Mouse (Mus musculus): ENCODE data around the gene Nom1. TPM values are rescaled to one million over a fixed set of nuclear protein-coding genes. Genes with fewer than 3 reads are reported as not detected.
"Not testable (repeated sequence)": the region's sequence is repeated elsewhere in the genome, so short reads cannot be mapped to it uniquely, and the experiment has no call there.

Nom1 gene
- polyA plus RNA-seq, 1 experiment from 2014 or later: 26.5 TPM

- ATAC-seq (ENCODE audit: insufficient read depth, low FRiP score): peak; percentile 68; the same call in 1 of the 2 replicates
- Histone ChIP-seq H3K4me1 (ENCODE audit: control insufficient read depth, insufficient read depth, low read length) (peaks cover 18% of the 10 kb centered on the region), H3K27me3 (ENCODE audit: control insufficient read depth, insufficient read depth, low read length) (peaks cover 3% of the 10 kb centered on the region; the same call in 1 of the 2 replicates), H3K4me2 (ENCODE audit: low read depth, low read length) (peak overlapping the region; percentile 85), H3K9me3 (replicated peaks; ENCODE audit: control insufficient read depth, low read length) (no peaks in the 10 kb centered on the region), H3K36me3 (ENCODE audit: control insufficient read depth, insufficient read depth, low read length) (0 out of 2 replicates have a peak, but pooled peaks cover 5% of the 10 kb centered on the region), H3K27ac (ENCODE audit: low read length) (peak overlapping the region; percentile 68), H3K4me3 (replicated peaks; ENCODE audit: low read length) (peak overlapping the region; percentile 68), H3K9ac (ENCODE audit: low read length) (peak overlapping the region; percentile 76)
- WGBS: under 1% methylated on average over 48 of the region's 48 CpGs
These were observed 451 bp downstream of the Nom1 start for GRCm38 (mm10) chr5:29434872-29435358.

DNA sequence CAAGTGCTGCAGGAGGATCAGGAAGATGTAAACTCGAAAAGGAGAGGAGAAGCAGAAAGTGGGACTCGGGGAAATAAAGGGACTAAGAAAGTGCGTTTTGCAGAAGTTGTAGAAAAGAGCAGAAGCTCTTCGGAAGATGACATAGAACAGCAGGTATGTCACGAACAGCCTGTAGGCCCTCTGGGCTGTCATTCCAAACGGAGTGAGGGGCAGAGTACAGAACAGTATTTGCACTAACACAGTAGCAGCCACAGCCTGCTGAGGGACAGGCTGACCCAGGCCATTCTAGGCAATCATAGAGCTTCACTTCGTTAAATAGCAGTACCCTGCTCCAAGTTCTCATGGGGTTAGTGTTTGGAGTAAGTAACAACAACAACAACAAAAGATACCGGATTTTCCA, 1.0 kb downstream of the Nom1 start:
- ATAC-seq (ENCODE audit: insufficient read depth, low FRiP score): no peak
- Histone ChIP-seq H3K4me1 (ENCODE audit: control insufficient read depth, insufficient read depth, low read length) (peaks cover 18% of the 10 kb centered on the region), H3K9me3 (replicated peaks; ENCODE audit: control insufficient read depth, low read length) (no peaks in the 10 kb centered on the region), H3K27ac (ENCODE audit: low read length) (no peak overlapping the region), H3K27me3 (ENCODE audit: control insufficient read depth, insufficient read depth, low read length) (peaks cover 3% of the 10 kb centered on the region; the same call in 1 of the 2 replicates), H3K4me3 (replicated peaks; ENCODE audit: low read length) (peak overlapping the region; percentile 68), H3K36me3 (ENCODE audit: control insufficient read depth, insufficient read depth, low read length) (0 out of 2 replicates have a peak, but pooled peaks cover 5% of the 10 kb centered on the region), H3K9ac (ENCODE audit: low read length) (peak overlapping the region; percentile 76), H3K4me2 (ENCODE audit: low read depth, low read length) (peak overlapping the region; percentile 85)
- WGBS: 37% methylated on average over 8 of the region's 8 CpGs

GRCm38 (mm10) chr5:29436728-29437127, 2.3 kb downstream of the Nom1 start:
- H3K36me3 ChIP-seq (ENCODE audit: control insufficient read depth, insufficient read depth, low read length); H3K9me3 ChIP-seq (replicated peaks; ENCODE audit: control insufficient read depth, low read length); H3K27ac ChIP-seq (ENCODE audit: low read length); H3K4me3 ChIP-seq (replicated peaks; ENCODE audit: low read length); H3K4me2 ChIP-seq (ENCODE audit: low read depth, low read length); H3K27me3 ChIP-seq (ENCODE audit: control insufficient read depth, insufficient read depth, low read length); ATAC-seq (ENCODE audit: insufficient read depth, low FRiP score); H3K9ac ChIP-seq (ENCODE audit: low read length): not testable (repeated sequence)
- WGBS: 81% methylated on average over 6 of the region's 6 CpGs
- H3K4me1 ChIP-seq (ENCODE audit: control insufficient read depth, insufficient read depth, low read length): peaks cover 18% of the 10 kb centered on the region

DNA sequence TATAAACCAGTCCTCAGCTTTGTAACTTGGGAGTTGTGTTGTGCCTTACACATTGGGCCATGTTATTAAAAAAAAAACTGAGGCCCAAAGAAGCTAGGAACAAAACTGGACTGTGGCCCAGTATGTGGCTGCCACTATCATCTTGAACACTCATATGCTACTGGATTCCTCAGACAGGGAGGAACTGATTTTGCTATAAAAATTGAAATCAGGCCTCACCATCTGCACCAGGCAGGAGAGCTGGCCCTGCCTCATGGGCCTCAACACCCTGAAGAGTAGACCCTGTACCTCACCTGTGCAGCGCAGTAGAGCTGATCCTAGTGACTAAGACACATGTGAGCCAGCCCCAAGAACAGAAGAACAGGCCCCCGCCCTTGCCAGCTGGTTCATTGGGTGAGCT, 10.8 kb downstream of the Nom1 start:
- Histone ChIP-seq H3K4me1 (ENCODE audit: control insufficient read depth, insufficient read depth, low read length) (no peaks in the 10 kb centered on the region), H3K9ac (ENCODE audit: low read length) (no peak overlapping the region), H3K4me2 (ENCODE audit: low read depth, low read length) (no peak overlapping the region), H3K36me3 (ENCODE audit: control insufficient read depth, insufficient read depth, low read length) (peaks cover 23% of the 10 kb centered on the region), H3K27ac (ENCODE audit: low read length) (no peak overlapping the region), H3K9me3 (replicated peaks; ENCODE audit: control insufficient read depth, low read length) (no peaks in the 10 kb centered on the region), H3K4me3 (replicated peaks; ENCODE audit: low read length) (no peak overlapping the region), H3K27me3 (ENCODE audit: control insufficient read depth, insufficient read depth, low read length) (no peaks in the 10 kb centered on the region)
- 93% methylated on average over 2 of the region's 2 CpGs for WGBS
- no peak for ATAC-seq (ENCODE audit: insufficient read depth, low FRiP score)

GRCm38 (mm10) chr5:29452352-29452751, 17.9 kb downstream of the Nom1 start:
- Histone ChIP-seq H3K36me3 (ENCODE audit: control insufficient read depth, insufficient read depth, low read length) (peaks cover 28% of the 10 kb centered on the region), H3K27me3 (ENCODE audit: control insufficient read depth, insufficient read depth, low read length) (no peaks in the 10 kb centered on the region), H3K27ac (ENCODE audit: low read length) (no peak overlapping the region), H3K9ac (ENCODE audit: low read length) (no peak overlapping the region), H3K4me2 (ENCODE audit: low read depth, low read length) (no peak overlapping the region), H3K4me1 (ENCODE audit: control insufficient read depth, insufficient read depth, low read length) (peaks cover 2% of the 10 kb centered on the region; the same call in 1 of the 2 replicates), H3K9me3 (replicated peaks; ENCODE audit: control insufficient read depth, low read length) (no peaks in the 10 kb centered on the region), H3K4me3 (replicated peaks; ENCODE audit: low read length) (no peak overlapping the region)
- 68% methylated on average over 4 of the region's 4 CpGs for WGBS
- no peak for ATAC-seq (ENCODE audit: insufficient read depth, low FRiP score)

GRCm38 (mm10) chr5:29456895-29457656, 22.6 kb downstream of the Nom1 start:
- no peak for ATAC-seq (ENCODE audit: insufficient read depth, low FRiP score)
- peaks cover 3% of the 10 kb centered on the region; the same call in 1 of the 2 replicates for H3K4me1 ChIP-seq (ENCODE audit: control insufficient read depth, insufficient read depth, low read length)
- WGBS: 64% methylated on average over 5 of the region's 5 CpGs

DNA sequence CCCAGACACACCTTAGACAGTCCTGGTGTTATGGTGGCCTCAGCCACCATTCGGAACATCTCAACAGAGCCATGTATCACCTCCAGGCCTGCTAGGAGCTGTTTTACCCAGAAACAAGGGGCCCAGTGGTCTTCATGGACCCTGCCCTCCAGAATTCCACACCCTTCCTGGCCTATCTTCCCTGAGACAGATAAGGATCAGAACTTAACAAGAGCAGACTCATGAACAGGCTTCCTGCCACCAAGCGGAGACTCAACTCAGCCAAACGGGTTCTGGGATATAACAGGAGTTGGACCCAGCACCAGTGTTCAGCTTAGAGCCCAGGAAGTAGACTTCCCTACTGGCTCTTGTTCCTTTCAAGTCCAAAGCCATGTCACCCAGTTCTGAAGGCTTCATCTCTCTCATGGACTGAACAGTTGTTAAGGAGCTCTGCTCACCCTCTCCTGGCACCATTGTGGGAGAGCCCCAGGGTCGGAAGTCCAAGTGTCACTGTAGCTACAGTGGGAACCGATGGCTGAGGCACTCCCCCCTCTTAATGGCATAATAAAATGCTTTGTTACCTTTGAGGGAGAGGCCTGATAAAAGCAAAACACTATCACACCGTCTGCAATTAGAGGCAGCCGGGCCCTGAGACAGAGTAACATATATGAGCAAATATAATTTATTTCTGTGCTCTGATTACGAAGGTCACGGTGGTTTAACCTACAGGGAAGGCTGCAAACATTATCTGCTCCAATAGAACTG, 28.7 kb downstream of the Nom1 start:
- 0 out of 2 replicates have a peak, but pooled peaks cover 5% of the 10 kb centered on the region for H3K36me3 ChIP-seq (ENCODE audit: control insufficient read depth, insufficient read depth, low read length)
- H3K9me3 ChIP-seq (replicated peaks; ENCODE audit: control insufficient read depth, low read length): no peaks in the 10 kb centered on the region
- no peaks in the 10 kb centered on the region for H3K4me1 ChIP-seq (ENCODE audit: control insufficient read depth, insufficient read depth, low read length)
- 57% methylated on average over 9 of the region's 9 CpGs for WGBS
- H3K4me3 ChIP-seq (replicated peaks; ENCODE audit: low read length): no peak overlapping the region
- ATAC-seq (ENCODE audit: insufficient read depth, low FRiP score): peak; percentile 15; the same call in 1 of the 2 replicates
- peaks cover 12% of the 10 kb centered on the region for H3K27me3 ChIP-seq (ENCODE audit: control insufficient read depth, insufficient read depth, low read length)
- no peak overlapping the region for H3K4me2 ChIP-seq (ENCODE audit: low read depth, low read length)
- H3K9ac ChIP-seq (ENCODE audit: low read length): no peak overlapping the region
- H3K27ac ChIP-seq (ENCODE audit: low read length): no peak overlapping the region

More at GRCm38 (mm10) chr5:29456895-29457656, 22.6 kb downstream of the Nom1 start:
- Histone ChIP-seq H3K27me3 (ENCODE audit: control insufficient read depth, insufficient read depth, low read length) (no peaks in the 10 kb centered on the region), H3K9me3 (replicated peaks; ENCODE audit: control insufficient read depth, low read length) (no peaks in the 10 kb centered on the region), H3K27ac (ENCODE audit: low read length) (no peak overlapping the region), H3K36me3 (ENCODE audit: control insufficient read depth, insufficient read depth, low read length) (0 out of 2 replicates have a peak, but pooled peaks cover 16% of the 10 kb centered on the region), H3K4me2 (ENCODE audit: low read depth, low read length) (no peak overlapping the region), H3K4me3 (replicated peaks; ENCODE audit: low read length) (no peak overlapping the region), H3K9ac (ENCODE audit: low read length) (no peak overlapping the region)

DNA sequence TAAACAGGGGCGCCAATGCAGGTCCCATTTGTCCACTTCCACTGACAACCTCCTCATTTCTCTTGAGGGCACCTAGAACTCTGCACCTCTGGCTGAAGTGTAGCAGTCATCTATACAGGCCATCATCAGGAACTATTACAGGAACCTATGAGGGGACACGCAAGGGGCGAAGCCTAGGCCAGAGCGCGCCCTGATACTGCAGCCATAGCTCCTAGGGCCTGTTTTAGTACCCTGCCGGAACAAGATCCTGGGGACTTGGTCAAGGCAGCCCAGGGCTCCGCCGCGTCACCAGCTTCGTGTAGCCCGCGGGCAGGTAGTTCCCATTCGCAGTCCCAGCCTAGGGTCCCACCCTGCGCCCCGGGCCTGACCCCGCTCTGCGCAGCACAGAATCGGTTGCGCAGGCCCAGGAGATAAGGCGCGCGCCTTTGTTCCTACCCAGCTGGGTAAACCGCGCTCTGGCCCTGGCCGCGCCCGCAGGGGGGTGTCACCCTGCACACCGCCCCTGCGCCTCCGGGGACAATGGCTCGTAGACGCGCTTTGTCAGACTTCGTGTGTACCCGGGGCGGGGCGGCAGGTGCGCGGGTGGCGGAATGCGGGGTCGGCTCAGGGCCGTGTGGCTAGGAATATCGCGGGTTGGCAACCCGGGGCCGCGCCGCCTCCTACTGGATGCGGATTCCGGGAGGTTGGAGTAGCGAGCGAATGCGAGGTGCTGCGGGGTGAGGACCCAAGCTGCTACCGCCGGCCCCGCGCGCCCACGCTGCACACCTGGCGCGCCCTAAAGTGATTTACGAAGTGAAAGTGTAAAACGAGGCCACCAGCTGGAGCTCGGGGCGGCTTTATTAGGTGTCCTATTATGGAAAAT, 33.3 kb downstream of the Nom1 start:
- peak overlapping the region; percentile 59 for H3K9ac ChIP-seq (ENCODE audit: low read length)
- peak overlapping the region; percentile 71 for H3K27ac ChIP-seq (ENCODE audit: low read length)
- peaks cover 40% of the 10 kb centered on the region for H3K27me3 ChIP-seq (ENCODE audit: control insufficient read depth, insufficient read depth, low read length)
- WGBS: 5% methylated on average over 67 of the region's 67 CpGs
- peak overlapping the region; percentile 58 for H3K4me2 ChIP-seq (ENCODE audit: low read depth, low read length)
- ATAC-seq (ENCODE audit: insufficient read depth, low FRiP score): peak; percentile 92
- no peaks in the 10 kb centered on the region for H3K36me3 ChIP-seq (ENCODE audit: control insufficient read depth, insufficient read depth, low read length)
- H3K4me1 ChIP-seq (ENCODE audit: control insufficient read depth, insufficient read depth, low read length): no peaks in the 10 kb centered on the region
- H3K9me3 ChIP-seq (replicated peaks; ENCODE audit: control insufficient read depth, low read length): no peaks in the 10 kb centered on the region
- H3K4me3 ChIP-seq (replicated peaks; ENCODE audit: low read length): peak overlapping the region; percentile 45

Data from stomach, embryonic 16.5 days (tissue).